Mouse (Mus musculus) cerebellum, adult 11 months (tissue): ENCODE measurements around the gene G430095P16Rik.

Experiments used
- DNase-seq: peaks from one replicate; pipeline ENCODE4 v3.0.0; 2022

Gene G430095P16Rik

GRCm38 (mm10) chr8:84743517-84744420 is 21.0 kb downstream of the G430095P16Rik start:
- no peak for DNase-seq

- no peak for DNase-seq
These were observed 22.5 kb downstream of the G430095P16Rik start for GRCm38 (mm10) chr8:84745032-84745925.

- no peak for DNase-seq
These were observed 26.7 kb downstream of the G430095P16Rik start for GRCm38 (mm10) chr8:84749519-84749918.

- no peak for DNase-seq
These were observed 30.2 kb downstream of the G430095P16Rik start for GRCm38 (mm10) chr8:84752734-84753582.

- DNase-seq, result no peak
These were observed 34.7 kb downstream of the G430095P16Rik start for GRCm38 (mm10) chr8:84757501-84757900.

- DNase-seq, result no peak
These were observed 35.5 kb downstream of the G430095P16Rik start for GRCm38 (mm10) chr8:84758308-84758707.

GRCm38 (mm10) chr8:84759126-84759525 is 36.3 kb downstream of the G430095P16Rik start:
- DNase-seq, result no peak

- DNase-seq, result no peak
These were observed 36.9 kb downstream of the G430095P16Rik start for GRCm38 (mm10) chr8:84759718-84760117.

- DNase-seq, result no peak
These were observed 37.6 kb downstream of the G430095P16Rik start for GRCm38 (mm10) chr8:84760405-84760805.

GRCm38 (mm10) chr8:84760901-84761300 is 38.1 kb downstream of the G430095P16Rik start:
- no peak for DNase-seq

- DNase-seq, result no peak
These were observed 41.3 kb downstream of the G430095P16Rik start for GRCm38 (mm10) chr8:84764100-84764499.

- DNase-seq, result no peak
These were observed 42.2 kb downstream of the G430095P16Rik start for GRCm38 (mm10) chr8:84764870-84765495.

- DNase-seq, result no peak
These were observed 42.8 kb downstream of the G430095P16Rik start for GRCm38 (mm10) chr8:84765629-84766028.

- DNase-seq, result no peak
These were observed 43.6 kb downstream of the G430095P16Rik start for GRCm38 (mm10) chr8:84766422-84766821.

GRCm38 (mm10) chr8:84767221-84767620 is 44.4 kb downstream of the G430095P16Rik start:
- peak; percentile 36 for DNase-seq

- DNase-seq, result no peak
These were observed 45.7 kb downstream of the G430095P16Rik start for GRCm38 (mm10) chr8:84768343-84769095.

GRCm38 (mm10) chr8:84769324-84769723 is 46.5 kb downstream of the G430095P16Rik start:
- peak; percentile 65 for DNase-seq

GRCm38 (mm10) chr8:84770100-84770953 is 47.5 kb downstream of the G430095P16Rik start:
- DNase-seq, result no peak

- DNase-seq, result peak; percentile 27
These were observed 48.3 kb downstream of the G430095P16Rik start for GRCm38 (mm10) chr8:84771000-84771687.
